Mouse (Mus musculus) spleen, postnatal 14 days (tissue): ENCODE results near the gene Rsrc1.

ENCODE experiments used
- DNase-seq, 2 experiments: peaks; one replicate each; pipeline ENCODE4 v3.0.0; 2021 to 2022; ENCODE audit warnings: low spot score in 2 of 2

Rsrc1 gene

GRCm38 (mm10) chr3:67279781-67280180 is 298.6 kb downstream of the Rsrc1 start:
- no peak for DNase-seq

- no peak for DNase-seq
These were observed 299.1 kb downstream of the Rsrc1 start for GRCm38 (mm10) chr3:67280247-67280646.

- no peak for DNase-seq
These were observed 302.8 kb downstream of the Rsrc1 start for GRCm38 (mm10) chr3:67284039-67284438.

- no peak for DNase-seq
These were observed 303.7 kb downstream of the Rsrc1 start for GRCm38 (mm10) chr3:67284848-67285247.

GRCm38 (mm10) chr3:67288664-67289063 is 307.5 kb downstream of the Rsrc1 start:
- no peak for DNase-seq

- DNase-seq, result no peak
These were observed 308.3 kb downstream of the Rsrc1 start for GRCm38 (mm10) chr3:67289482-67289881.

- DNase-seq, result no peak
These were observed 327.5 kb downstream of the Rsrc1 start for GRCm38 (mm10) chr3:67308725-67309124.

- no peak for DNase-seq
These were observed 328.6 kb downstream of the Rsrc1 start for GRCm38 (mm10) chr3:67309644-67310311.

GRCm38 (mm10) chr3:67311436-67311835 is 330.2 kb downstream of the Rsrc1 start:
- no peak for DNase-seq

GRCm38 (mm10) chr3:67322422-67322821 is 341.2 kb downstream of the Rsrc1 start:
- no peak for DNase-seq

- no peak for DNase-seq
These were observed 358.4 kb downstream of the Rsrc1 start for GRCm38 (mm10) chr3:67339558-67339957.

GRCm38 (mm10) chr3:67340921-67341320 is 359.7 kb downstream of the Rsrc1 start:
- DNase-seq, result no peak

- no peak for DNase-seq
These were observed 361.9 kb downstream of the Rsrc1 start for GRCm38 (mm10) chr3:67343004-67343662.

GRCm38 (mm10) chr3:67344599-67344998 is 363.4 kb downstream of the Rsrc1 start:
- peak in 1 of 2 experiments; percentile 31 for DNase-seq

- DNase-seq, result no peak
These were observed 365.5 kb downstream of the Rsrc1 start for GRCm38 (mm10) chr3:67346674-67347073.

- DNase-seq, result no peak
These were observed 370.4 kb downstream of the Rsrc1 start for GRCm38 (mm10) chr3:67351406-67352127.

- peak in 1 of 2 experiments; percentile 18 for DNase-seq
These were observed 371.1 kb downstream of the Rsrc1 start for GRCm38 (mm10) chr3:67352128-67352762.

GRCm38 (mm10) chr3:67352763-67353149 is 371.6 kb downstream of the Rsrc1 start:
- no peak for DNase-seq

GRCm38 (mm10) chr3:67358376-67358775 is 377.2 kb downstream of the Rsrc1 start:
- DNase-seq, result no peak

GRCm38 (mm10) chr3:67366087-67366892 is 385.1 kb downstream of the Rsrc1 start:
- DNase-seq, result no peak

- DNase-seq, result no peak
These were observed 386.3 kb downstream of the Rsrc1 start for GRCm38 (mm10) chr3:67367481-67367880.
